Mouse (Mus musculus): Measurements from ENCODE around the gene Agap3.

DNA sequence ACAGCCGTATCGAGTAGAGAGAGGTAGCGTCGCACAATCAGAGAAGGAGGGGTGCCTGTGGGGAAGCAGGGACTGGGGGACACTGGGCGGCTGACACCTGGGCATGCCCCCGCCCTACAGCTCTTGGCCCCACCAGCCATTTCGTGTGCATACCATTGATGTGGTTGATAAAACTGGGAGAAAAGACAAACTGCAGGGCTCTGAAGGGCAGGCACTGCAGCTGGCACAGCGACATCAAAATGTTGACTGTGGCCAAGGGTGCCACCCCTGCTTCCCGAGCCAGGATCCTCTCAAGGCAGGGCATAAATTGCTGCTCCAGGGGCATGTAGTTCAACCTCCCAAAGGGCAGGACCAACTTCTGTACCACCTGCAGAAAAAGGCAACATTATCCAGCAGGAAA, 9.9 kb upstream of the Agap3 start:
- TF ChIP-seq CTCF (IDR thresholded peaks at IDR 0.05; ENCODE audit: low read depth) (no peak), EP300 (optimal IDR thresholded peaks at IDR 0.05) (no peak)

Data from stomach, postnatal 0 days (tissue).